Mouse (Mus musculus) effector memory CD4-positive, alpha-beta T cell, adult 7 months (primary cell): ENCODE results near the gene Slc17a5. TPM values are rescaled to one million over a fixed set of nuclear protein-coding genes. Genes with fewer than 3 reads are reported as not detected.

Source experiments
- polyA plus RNA-seq: library from polyadenylated mRNA; unstranded; fragments of 100-300 nt; shearing (Covaris generic); gene quantifications from one replicate; pipeline ENCODE4 v1.2.1, GENCODE M21; 2017

The Slc17a5 gene
- polyA plus RNA-seq = 5.5 TPM

GRCm38 (mm10) chr9:78587914-78588313, at the start of gene Slc17a5:
Slc17a5 (minus strand) TSS chr9:78588041.

DNA sequence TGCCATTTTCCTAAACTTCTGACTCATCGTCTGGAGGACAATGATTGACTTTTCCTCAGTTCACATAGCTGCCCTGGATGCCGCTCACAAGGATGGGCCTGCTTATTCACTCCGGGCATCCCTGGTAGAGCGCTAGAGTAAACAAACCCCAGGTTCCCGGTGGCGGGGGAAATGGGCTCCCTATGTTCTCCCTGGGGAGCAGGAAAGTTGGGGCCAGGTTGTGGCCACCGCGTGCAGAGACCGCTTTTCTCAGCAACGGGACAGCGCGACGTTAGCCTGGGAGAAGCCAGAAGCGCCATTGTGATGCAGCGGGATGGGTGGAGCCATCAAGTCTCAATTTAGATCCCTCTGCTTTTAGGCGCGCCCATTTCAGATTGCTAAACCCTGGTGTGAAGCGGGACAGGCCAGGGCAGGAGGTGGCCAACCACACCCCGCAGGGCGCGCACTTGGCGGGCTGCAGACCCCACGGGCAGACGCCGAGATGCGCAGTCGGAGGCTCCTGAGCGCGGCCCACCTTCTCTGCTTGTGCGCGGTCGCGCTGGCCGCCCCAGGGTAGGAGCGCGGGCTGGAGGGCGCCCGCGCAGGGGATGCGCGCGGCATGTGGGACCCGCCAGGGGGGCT, 27.7 kb upstream of the Slc17a5 start, which contains the start of gene Cd109:
Cd109 (plus strand) TSS at position 146 of the 621 bp plus-strand sequence.

GRCm38 (mm10) chr9:78488890-78489420, 98.9 kb downstream of the Slc17a5 start, which contains the start of gene Eef1a1:
Eef1a1 (minus strand) TSS chr9:78489151.

Other genes starting within 250 kb of the Slc17a5 start
- gene Gsta2, start 232.3 kb downstream of the Slc17a5 start, polyA plus RNA-seq = not detected
- not detected for gene Dppa5a, start 219.9 kb downstream of the Slc17a5 start, polyA plus RNA-seq
- gene Ooep, start 209.3 kb downstream of the Slc17a5 start, polyA plus RNA-seq = not detected
- 6.7 TPM for gene Ddx43, start 192.3 kb downstream of the Slc17a5 start, polyA plus RNA-seq
- 2.5 TPM for gene Cgas, start 144.8 kb downstream of the Slc17a5 start, polyA plus RNA-seq
- 17.3 TPM for gene Mto1, start 139.8 kb downstream of the Slc17a5 start, polyA plus RNA-seq
- 1.2 TPM for gene Gm17324, start 139.3 kb downstream of the Slc17a5 start, polyA plus RNA-seq
- gene Eef1a1, start 98.9 kb downstream of the Slc17a5 start, polyA plus RNA-seq = 4,652 TPM
- gene Cd109, start 27.5 kb upstream of the Slc17a5 start, polyA plus RNA-seq = 0.24 TPM